Mouse (Mus musculus): ENCODE measurements around the gene Elmo1. TPM values are rescaled to one million over a fixed set of nuclear protein-coding genes. Genes with fewer than 3 reads are reported as not detected.

Elmo1 gene
- total RNA-seq, 2 experiments from 2014 or later = 23.6 to 27.7 TPM

- no peak for DNase-seq (ENCODE audit: low spot score in 2 of 2)
These were observed 3.1 kb downstream of the Elmo1 start for GRCm38 (mm10) chr13:20093307-20094045.

DNA sequence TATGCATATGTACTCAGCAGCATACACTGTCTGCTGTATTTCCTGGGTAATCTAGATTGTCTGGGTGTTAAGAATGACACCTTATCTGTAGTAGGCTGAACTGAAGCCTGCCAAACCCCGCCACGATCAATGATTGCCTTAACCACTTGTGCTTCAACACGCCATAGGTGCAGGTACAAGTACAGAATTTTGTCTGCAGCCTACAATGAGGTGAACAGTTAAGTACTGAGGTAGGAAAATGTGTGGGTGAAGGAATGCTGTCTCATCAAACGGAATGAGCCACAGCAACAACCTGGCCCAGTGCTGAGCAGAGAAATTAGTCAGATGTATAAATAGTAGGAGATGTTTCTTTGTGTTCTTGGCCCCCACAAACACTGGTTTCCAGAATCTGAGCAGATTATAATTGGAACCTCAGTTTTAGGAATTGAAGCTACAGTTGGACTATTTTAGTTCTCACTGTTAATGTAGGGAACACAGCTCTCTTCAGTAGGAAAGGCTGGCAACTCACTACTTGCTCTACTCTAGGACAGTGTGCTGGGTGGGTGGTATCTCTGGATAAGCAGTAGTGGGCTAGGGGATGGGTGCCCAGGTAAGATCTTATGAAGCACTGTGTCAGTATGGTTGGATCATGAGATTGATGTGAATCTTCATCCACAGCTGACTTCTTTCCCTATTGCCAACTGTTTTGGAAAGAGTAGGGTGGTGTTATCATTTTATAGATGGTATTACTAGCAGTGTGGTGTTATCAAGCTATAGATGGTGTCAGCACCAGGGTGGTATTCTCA is 4.7 kb downstream of the Elmo1 start:
- DNase-seq (ENCODE audit: low spot score in 2 of 2) = no peak

DNA sequence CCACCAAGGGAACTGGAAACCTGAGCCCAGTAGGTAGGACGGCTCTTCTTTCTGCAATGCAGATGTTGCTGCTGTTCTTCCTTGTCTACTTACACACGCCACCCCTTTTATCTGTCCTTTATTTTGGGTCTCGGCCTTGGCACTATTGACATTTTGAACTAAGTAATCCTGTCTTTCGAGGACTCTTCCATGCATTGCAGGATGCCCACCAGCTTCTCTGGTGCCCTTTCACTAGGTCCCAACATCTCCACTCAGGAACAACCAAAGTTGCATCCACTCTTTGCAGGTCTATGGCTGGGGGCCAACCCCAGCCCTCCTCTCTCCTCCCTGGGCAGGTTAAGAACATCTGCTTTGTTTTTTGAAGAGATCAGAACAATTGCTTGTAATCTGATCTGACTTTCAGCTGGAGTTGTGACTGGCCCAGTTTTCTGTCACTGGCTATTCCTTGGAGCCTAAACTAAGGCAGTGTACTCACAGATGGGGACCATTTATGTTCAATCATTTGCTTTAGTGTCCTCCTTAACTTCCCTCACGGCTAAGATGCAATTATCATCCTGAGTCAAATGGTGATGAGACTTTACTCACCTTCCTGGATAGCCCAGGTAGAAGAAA is 6.7 kb downstream of the Elmo1 start:
- no peak for DNase-seq (ENCODE audit: low spot score in 2 of 2)

- no peak for DNase-seq (ENCODE audit: low spot score in 2 of 2)
These were observed 7.7 kb downstream of the Elmo1 start for GRCm38 (mm10) chr13:20097934-20098593.

GRCm38 (mm10) chr13:20098594-20098965 is 8.2 kb downstream of the Elmo1 start:
- no peak for DNase-seq (ENCODE audit: low spot score in 2 of 2)

DNA sequence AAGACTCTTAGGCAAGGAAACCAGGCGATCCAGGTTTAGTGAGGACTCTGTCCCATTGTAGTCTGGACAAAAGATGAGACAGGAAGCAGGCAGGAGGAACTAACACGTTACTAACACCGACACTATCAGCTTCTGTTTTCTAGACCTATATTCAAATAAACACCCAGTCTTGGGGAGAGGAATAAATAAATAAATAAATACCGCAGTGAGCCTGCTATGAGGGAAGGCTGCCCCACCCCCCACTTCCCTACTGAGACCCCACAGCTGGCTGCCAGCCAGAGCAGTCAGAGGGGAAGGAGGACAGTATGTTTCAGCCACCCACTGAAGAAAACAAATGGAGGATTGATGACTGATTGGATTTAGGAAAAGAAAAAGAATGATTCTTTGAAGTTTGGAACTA is 9.2 kb downstream of the Elmo1 start:
- no peak for DNase-seq (ENCODE audit: low spot score in 2 of 2)

DNA sequence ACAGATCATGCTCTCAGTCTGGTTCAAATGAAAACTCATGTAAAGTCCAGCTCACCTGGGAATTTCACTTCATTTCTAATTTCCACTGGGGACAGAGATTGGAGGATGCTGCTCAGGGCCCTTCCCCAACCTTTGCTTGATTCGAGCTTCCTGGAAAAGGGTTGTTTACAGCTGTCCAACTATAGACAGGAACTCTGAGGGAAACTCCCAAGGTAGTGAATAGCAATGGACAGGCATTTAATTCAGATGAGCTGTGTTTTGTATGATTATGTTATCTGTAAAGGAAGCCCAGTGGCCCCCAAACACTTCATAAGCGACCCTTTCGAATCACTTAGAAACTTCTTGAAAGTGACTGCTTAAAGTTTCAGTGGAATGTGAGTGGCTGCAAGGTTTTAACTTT is 10.0 kb downstream of the Elmo1 start:
- no peak for DNase-seq (ENCODE audit: low spot score in 2 of 2)

- no peak for DNase-seq (ENCODE audit: low spot score in 2 of 2)
These were observed 11.3 kb downstream of the Elmo1 start for GRCm38 (mm10) chr13:20101691-20102090.

GRCm38 (mm10) chr13:20104791-20105190 is 14.4 kb downstream of the Elmo1 start:
- no peak for DNase-seq (ENCODE audit: low spot score in 2 of 2)

DNA sequence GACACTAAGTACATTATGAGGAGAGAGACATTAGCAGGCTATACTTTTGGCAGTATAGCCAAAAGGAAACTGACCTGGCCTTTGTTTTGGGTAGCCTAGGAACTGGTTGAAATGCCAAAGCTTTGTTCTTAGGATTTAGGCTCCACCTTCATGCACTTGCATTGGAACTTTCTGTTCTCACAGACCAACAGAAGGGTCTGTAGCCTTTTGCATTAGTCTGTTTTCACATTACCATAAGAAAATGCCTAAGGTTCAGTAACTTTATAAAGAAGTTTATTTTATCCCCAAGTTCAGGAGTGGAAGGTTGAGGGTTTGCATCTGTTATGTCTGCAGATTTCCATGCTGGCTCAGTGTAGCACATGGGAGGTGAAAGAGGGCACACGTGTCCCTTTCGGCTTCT is 15.6 kb downstream of the Elmo1 start:
- DNase-seq (ENCODE audit: low spot score in 2 of 2) = no peak

- no peak for DNase-seq (ENCODE audit: low spot score in 2 of 2)
These were observed 17.6 kb downstream of the Elmo1 start for GRCm38 (mm10) chr13:20107953-20108498.

GRCm38 (mm10) chr13:20108956-20109355 is 18.6 kb downstream of the Elmo1 start:
- no peak for DNase-seq (ENCODE audit: low spot score in 2 of 2)

DNA sequence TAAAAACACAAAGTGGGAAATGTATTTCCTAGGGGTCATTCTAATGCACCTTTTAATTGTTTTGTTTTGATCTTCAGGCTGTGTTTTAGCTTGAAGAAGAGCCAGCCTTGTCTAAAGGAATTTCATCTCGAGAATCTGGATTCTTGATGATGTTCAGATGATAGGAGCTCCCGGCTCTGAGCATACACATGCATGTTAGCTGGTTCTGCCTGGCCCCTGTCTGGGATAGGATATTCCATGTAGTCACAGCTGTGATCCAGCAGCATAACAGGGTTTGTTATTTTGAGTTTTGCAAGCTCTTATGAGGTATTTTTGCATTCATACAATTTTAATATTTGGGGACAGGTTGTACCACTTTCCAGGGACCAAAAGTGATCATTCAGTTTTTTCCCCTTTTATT is 19.1 kb downstream of the Elmo1 start:
- DNase-seq (ENCODE audit: low spot score in 2 of 2) = no peak

DNA sequence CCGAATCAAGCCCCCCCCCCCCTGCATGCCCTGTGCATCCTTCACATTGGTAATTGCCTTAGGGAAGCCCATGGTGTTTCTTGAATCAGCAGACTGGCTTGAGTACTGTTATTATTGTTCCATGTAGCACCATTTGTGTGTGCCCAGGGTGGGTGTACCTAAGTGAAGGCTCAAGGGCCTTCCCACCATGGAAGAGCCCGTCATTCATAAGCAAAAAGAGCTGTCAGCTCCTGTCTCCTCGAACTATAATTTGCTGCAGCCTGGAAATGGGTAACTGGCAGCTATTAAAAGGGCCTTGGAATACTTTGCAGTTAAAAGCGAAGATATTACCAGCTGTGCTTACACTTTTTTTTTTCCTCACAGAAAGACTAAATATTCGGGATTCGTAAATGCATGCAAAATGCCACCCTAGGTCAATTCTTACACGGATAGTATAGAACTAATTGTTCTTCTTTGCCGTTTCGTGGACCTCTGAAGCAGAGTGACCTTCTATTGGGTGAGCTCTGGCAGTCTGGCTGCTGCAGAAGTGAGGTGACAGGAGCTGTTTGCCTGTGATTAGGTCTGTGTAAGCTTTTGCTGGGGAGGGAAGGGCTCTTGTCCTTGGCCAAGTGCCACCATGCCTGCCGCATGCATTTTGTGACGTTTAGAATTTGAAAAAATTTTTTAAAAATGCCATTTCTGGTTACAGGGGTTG is 19.7 kb downstream of the Elmo1 start:
- DNase-seq (ENCODE audit: low spot score in 2 of 2) = no peak

DNA sequence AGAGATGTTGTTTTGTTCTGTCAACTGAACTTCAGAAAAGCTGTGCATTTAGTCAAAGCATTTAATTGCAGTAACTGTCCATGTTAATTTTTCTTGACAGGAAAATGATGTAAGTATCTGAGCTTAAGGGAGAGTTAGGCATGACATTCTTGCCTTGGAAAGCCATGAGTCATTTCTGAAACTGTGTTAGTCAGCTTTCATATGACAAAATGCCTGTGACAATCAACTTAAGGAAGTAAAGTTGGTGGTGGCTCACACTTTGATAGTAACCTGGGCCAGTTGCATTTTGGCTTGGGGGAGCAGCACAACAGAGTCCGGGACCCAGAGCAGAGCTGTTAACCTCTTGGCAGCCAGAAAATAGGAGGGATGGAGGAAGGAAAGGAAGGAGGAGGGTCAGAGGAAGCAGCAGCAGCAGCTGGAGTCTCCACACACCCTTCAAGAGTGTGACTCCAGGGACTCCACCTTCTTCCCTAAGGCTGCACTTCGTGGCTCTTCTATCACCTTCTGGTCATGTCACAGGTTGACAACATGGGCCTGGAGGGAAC is 20.9 kb downstream of the Elmo1 start:
- no peak for DNase-seq (ENCODE audit: low spot score in 2 of 2)

GRCm38 (mm10) chr13:20115131-20115907 is 24.9 kb downstream of the Elmo1 start:
- DNase-seq (ENCODE audit: low spot score in 2 of 2) = no peak

- DNase-seq (ENCODE audit: low spot score in 2 of 2) = no peak
These were observed 25.6 kb downstream of the Elmo1 start for GRCm38 (mm10) chr13:20116019-20116418.

DNA sequence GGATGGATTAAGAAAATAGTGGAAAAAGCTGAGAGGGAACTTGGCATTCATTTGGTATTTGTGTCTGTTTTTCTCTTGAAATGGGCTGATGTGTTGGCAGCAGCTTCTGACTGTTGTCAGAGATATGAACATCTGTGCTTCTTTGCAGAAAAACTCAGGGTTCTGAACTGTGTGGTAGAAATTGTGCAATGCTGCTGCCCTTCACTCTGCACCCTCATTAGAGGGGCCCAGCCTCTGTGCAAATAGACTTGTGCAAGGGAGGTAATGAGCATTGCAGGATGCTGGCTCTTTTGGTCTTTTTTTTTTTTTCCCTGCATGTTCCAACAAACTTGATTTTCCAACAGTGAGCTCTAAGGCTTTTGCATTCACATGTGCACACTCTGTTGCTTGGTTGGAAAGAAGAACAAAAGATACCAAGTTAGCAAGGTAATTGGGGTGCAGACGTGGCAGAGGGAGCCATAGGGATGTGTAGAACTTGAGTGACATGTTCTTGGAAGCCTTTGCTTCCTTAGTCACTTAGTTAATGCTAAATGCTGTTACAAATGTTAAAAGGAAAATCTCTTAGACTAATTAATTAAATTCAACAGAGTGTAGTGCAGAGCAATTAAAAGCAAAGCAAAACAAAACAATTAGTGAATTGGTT is 26.6 kb downstream of the Elmo1 start:
- DNase-seq (ENCODE audit: low spot score in 2 of 2) = no peak

- DNase-seq (ENCODE audit: low spot score in 2 of 2) = no peak
These were observed 27.3 kb downstream of the Elmo1 start for GRCm38 (mm10) chr13:20117691-20118090.

Measured in gastrocnemius, postnatal 4 days (tissue).